Mouse (Mus musculus) embryonic facial prominence, embryonic 14.5 days (tissue): ENCODE measurements around the gene Ccdc107. TPM values are rescaled to one million over a fixed set of nuclear protein-coding genes. Genes with fewer than 3 reads are reported as not detected.

Experiments used
- ATAC-seq: fragments of 200-750 bp; cut with Nextera tagmentation; 2 replicates; pipeline ENCODE4 v1.8.0; 2017; ENCODE audit warnings: low read depth, moderate number of reproducible peaks, moderate TSS enrichment
- DNase-seq: peaks from one replicate; pipeline ENCODE4 v3.0.0-alpha.2; 2015; ENCODE audit warnings: low spot score
- H3K27ac ChIP-seq: fragments of 300-500 bp; sonication (generic); replicated peaks from 2 replicates; pipeline ENCODE4 v1.5.1; 2014; ENCODE audit warnings: low read depth, mild to moderate bottlenecking, low read length, moderate library complexity
- H3K27me3 ChIP-seq: fragments of 300-500 bp; sonication (generic); replicated peaks from 2 replicates; pipeline ENCODE4 v1.6.1; 2014; ENCODE audit warnings: low read length; ENCODE audit not compliant: control insufficient read depth, insufficient read depth
- H3K36me3 ChIP-seq: fragments of 300-500 bp; sonication (generic); 2 replicates; pipeline ENCODE4 v1.6.1; 2014; ENCODE audit warnings: low read length, mixed read lengths; ENCODE audit not compliant: control insufficient read depth, insufficient read depth
- H3K4me1 ChIP-seq: fragments of 300-500 bp; sonication (generic); 2 replicates; pipeline ENCODE4 v1.6.1; 2014; ENCODE audit warnings: antibody characterized with exemption, low read length; ENCODE audit not compliant: control insufficient read depth, insufficient read depth
- H3K4me2 ChIP-seq: fragments of 300-500 bp; sonication (generic); 2 replicates; pipeline ENCODE4 v1.6.1; 2014; ENCODE audit warnings: low read depth, mild to moderate bottlenecking, low read length, moderate library complexity, mixed read lengths
- H3K4me3 ChIP-seq: fragments of 300-500 bp; sonication (generic); 2 replicates; pipeline ENCODE4 v1.5.1; 2014; ENCODE audit warnings: low read depth, mild to moderate bottlenecking, low read length
- H3K9ac ChIP-seq: fragments of 300-500 bp; sonication (generic); 2 replicates; pipeline ENCODE4 v1.6.1; 2014; ENCODE audit warnings: low read depth, mild to moderate bottlenecking, low read length, moderate library complexity, mixed read lengths
- H3K9me3 ChIP-seq: fragments of 300-500 bp; sonication (generic); 2 replicates; pipeline ENCODE4 v1.6.1; 2016; ENCODE audit warnings: low read length; ENCODE audit not compliant: control insufficient read depth
- WGBS: fragments of 180-500 bp; shearing (Covaris S2); extraction: QIAGEN DNeasy Blood & Tissue Kit; methylation state at CpG from one replicate; pipeline ENCODE4 v1.1.7; 2014; 5-methylcytosine and 5-hydroxymethylcytosine counted together
- polyA plus RNA-seq: library from polyadenylated mRNA; unstranded; fragments of >200 nt; fragmentation: Nextera tagmentation; extraction: Ambion mirVana; gene quantifications from 2 replicates; pipeline ENCODE4 v1.2.1, GENCODE M21; 2014

Ccdc107 gene
- polyA plus RNA-seq, 1 experiment from 2014 or later = 68.2 TPM

DNA sequence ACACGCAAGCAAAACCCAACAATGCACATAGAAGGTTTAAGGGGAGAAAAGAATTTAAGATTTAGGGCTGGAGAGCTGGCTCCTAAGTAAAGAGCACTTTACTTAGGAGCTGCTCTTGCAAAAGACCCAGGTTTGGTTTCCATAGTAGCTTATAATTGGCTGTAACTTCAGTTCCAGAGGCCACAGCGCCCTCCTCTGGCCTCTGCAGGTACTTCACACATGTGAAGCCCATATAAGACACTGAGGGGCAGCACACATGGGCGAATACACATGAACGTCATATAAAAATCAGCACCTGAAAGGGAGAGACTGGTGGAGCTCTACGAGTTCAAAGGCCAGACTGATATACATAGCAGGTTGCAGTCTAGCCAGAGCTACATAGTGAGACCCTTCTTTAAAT lies 35.2 kb downstream of the Ccdc107 start:
- no peak for ATAC-seq
- 67% methylated on average over 5 of the region's 5 CpGs for WGBS
- H3K9me3 ChIP-seq = no peaks in the 10 kb centered on the region

DNA sequence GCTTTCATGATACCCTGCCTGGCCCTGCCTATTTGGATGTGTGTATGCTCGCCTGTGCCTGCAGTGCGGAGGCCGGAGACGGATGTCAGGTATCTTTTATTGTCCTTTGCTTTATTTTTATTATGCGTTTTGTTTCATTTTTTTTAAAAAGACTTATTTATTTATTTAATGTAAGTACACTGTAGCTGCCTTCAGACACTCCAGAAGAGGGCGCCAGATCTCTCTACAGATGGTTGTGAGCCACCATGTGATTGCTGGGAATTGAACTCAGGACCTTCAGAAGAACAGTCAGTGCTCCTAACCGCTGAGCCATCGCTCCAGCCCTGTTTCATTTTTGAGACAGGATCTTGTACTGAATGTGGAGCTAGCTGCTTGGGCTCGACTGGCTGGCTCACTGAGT lies 35.8 kb downstream of the Ccdc107 start:
- Histone ChIP-seq H3K4me1 (peaks cover 6% of the 10 kb centered on the region), H3K9ac (no peak overlapping the region), H3K4me3 (no peak overlapping the region), H3K36me3 (peaks cover 29% of the 10 kb centered on the region), H3K27me3 (peaks cover 7% of the 10 kb centered on the region), H3K9me3 (no peaks in the 10 kb centered on the region), H3K27ac (no peak overlapping the region), H3K4me2 (no peak overlapping the region)
- no peak for ATAC-seq
- 81% methylated on average over 9 of the region's 9 CpGs for WGBS
- DNase-seq = no peak

More for the DNA sequence above, 35.2 kb downstream of the Ccdc107 start:
- H3K9ac ChIP-seq = no peak overlapping the region
- no peak overlapping the region for H3K4me3 ChIP-seq
- peaks cover 23% of the 10 kb centered on the region for H3K36me3 ChIP-seq
- DNase-seq = no peak
- H3K27ac ChIP-seq = no peak overlapping the region
- H3K27me3 ChIP-seq = peaks cover 9% of the 10 kb centered on the region
- H3K4me2 ChIP-seq = no peak overlapping the region
- H3K4me1 ChIP-seq = peaks cover 11% of the 10 kb centered on the region

DNA sequence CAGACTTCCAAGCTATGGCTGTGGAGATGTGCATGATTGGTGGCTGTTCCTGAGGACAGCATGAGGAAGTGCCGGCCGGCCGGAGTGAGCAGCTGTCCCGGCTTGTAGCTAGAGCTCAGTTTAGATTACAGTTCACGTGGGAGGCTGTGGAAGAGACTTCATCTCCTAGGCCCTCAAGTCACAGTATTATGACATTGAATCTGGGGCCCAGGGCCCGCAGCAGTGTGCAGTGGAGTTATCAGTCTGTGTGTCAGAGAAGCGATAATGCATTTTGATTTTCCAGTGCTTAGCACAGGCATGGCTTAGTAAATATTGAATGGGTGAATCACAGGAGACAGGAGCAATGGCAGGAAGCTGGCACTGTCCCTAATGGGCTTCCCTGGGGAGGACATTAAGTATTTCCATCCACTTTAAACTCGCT lies 37.4 kb downstream of the Ccdc107 start:
- peak; percentile 48 for DNase-seq
- H3K27ac ChIP-seq = no peak overlapping the region
- H3K4me1 ChIP-seq = no peaks in the 10 kb centered on the region
- H3K4me2 ChIP-seq = no peak overlapping the region
- no peak overlapping the region for H3K9ac ChIP-seq
- peaks cover 45% of the 10 kb centered on the region for H3K36me3 ChIP-seq
- ATAC-seq = peak; percentile 38; the same call in 1 of the 2 replicates
- WGBS = 54% methylated on average over 8 of the region's 8 CpGs
- no peaks in the 10 kb centered on the region for H3K27me3 ChIP-seq
- no peaks in the 10 kb centered on the region for H3K9me3 ChIP-seq
- H3K4me3 ChIP-seq = no peak overlapping the region

DNA sequence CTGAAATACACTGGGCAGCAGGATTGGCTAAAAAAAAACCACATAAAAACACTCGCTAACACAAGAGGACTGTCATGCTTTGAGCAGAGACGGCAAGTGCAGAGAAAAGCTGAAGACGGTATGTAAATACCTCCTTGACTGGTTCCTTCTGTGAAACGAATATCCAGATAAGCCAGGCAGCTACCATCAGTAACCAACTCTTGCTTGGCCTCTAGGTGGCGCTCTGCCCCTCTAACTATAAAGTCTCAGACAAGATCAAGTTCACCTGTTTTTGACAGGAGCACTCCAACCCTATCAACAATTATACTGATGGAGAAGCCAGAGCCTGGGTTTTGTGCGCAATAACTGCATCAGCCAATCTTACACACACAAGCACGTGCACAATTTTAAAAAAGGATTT lies 37.9 kb downstream of the Ccdc107 start:
- peak; percentile 82 for DNase-seq
- no peak overlapping the region for H3K4me2 ChIP-seq
- no peaks in the 10 kb centered on the region for H3K27me3 ChIP-seq
- no peaks in the 10 kb centered on the region for H3K9me3 ChIP-seq
- H3K9ac ChIP-seq = no peak overlapping the region
- peaks cover 50% of the 10 kb centered on the region for H3K36me3 ChIP-seq
- H3K4me1 ChIP-seq = no peaks in the 10 kb centered on the region
- ATAC-seq = no peak
- no peak overlapping the region for H3K27ac ChIP-seq
- 22% methylated on average over 7 of the region's 7 CpGs for WGBS
- H3K4me3 ChIP-seq = no peak overlapping the region

DNA sequence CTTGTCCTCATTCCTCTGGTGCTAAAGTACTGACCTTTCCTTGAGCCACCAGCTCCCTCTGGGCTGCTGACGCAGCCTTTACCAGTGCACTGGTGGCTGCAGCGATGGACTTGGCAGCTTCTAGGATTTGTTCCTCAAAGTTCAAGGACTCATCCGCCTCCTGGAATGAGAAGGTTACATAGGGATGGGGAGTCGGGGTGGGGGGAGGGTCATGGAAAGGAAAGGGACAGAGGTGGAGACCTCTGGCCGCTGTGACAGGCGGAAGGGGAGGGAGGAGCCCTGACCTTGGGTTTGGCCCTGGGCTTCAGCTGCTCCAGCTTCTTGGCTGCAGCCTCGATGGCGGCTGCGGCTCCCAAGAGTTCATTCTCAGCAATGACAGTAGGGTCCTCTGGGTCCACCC lies 40.6 kb downstream of the Ccdc107 start:
- no peak overlapping the region for H3K27ac ChIP-seq
- H3K9me3 ChIP-seq = no peaks in the 10 kb centered on the region
- H3K27me3 ChIP-seq = no peaks in the 10 kb centered on the region
- no peak for DNase-seq
- no peak overlapping the region for H3K9ac ChIP-seq
- no peaks in the 10 kb centered on the region for H3K4me1 ChIP-seq
- H3K4me2 ChIP-seq = no peak overlapping the region
- peaks cover 77% of the 10 kb centered on the region for H3K36me3 ChIP-seq
- ATAC-seq = no peak
- H3K4me3 ChIP-seq = no peak overlapping the region
- 83% methylated on average over 9 of the region's 9 CpGs for whole genome bisulfite sequencing

DNA sequence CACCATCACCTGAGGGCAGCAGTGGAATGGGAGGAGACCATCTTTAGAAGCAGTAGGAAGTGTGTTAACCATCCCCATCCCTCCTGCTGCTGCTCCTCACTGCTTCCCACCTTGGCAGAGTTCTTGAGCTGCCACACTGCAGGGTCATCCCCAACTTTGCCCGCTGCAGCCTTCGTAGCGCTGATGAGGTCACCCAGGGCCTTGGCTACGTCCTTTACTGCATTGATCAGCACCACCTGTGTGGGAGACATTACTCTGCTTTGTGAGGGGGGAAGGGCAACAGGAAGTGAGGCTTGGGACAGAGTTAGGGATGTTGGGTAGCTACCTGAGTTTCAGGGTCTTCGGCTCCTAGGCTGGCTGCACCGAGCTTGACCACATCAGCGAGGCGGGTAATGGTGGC lies 42.9 kb downstream of the Ccdc107 start:
- Histone ChIP-seq H3K4me1 (no peaks in the 10 kb centered on the region), H3K27ac (no peak overlapping the region), H3K9ac (no peak overlapping the region), H3K4me2 (no peak overlapping the region), H3K4me3 (no peak overlapping the region), H3K27me3 (no peaks in the 10 kb centered on the region), H3K9me3 (no peaks in the 10 kb centered on the region), H3K36me3 (peaks cover 100% of the 10 kb centered on the region)
- WGBS = 89% methylated on average over 8 of the region's 8 CpGs
- ATAC-seq (no peak), DNase-seq (no peak)

DNA sequence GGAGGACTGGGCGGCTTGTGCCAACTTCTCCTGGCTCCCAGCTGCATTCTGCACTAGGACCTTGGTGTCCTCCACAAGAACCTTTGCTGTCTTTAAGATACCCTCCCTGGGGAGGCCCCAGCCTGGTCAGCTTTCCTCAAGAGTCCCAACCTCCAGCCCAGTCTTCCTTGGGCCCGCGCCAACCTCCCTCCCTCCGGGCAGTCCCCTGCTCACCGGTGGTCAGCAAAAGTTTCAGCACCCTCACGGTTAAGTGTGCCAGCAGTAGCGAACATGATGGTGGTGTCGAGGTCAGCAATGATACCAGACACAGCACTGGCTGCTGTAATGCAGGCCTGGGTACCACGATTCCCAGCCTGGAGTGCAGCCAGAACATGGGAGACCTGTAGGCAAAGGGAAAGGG lies 43.3 kb downstream of the Ccdc107 start:
- peaks cover 100% of the 10 kb centered on the region for H3K36me3 ChIP-seq
- no peaks in the 10 kb centered on the region for H3K9me3 ChIP-seq
- 92% methylated on average over 9 of the region's 9 CpGs for WGBS
- no peak overlapping the region for H3K27ac ChIP-seq
- no peaks in the 10 kb centered on the region for H3K27me3 ChIP-seq
- ATAC-seq (no peak), DNase-seq (no peak)
- H3K4me2 ChIP-seq = no peak overlapping the region
- H3K4me3 ChIP-seq = no peak overlapping the region
- H3K9ac ChIP-seq = no peak overlapping the region
- H3K4me1 ChIP-seq = no peaks in the 10 kb centered on the region

DNA sequence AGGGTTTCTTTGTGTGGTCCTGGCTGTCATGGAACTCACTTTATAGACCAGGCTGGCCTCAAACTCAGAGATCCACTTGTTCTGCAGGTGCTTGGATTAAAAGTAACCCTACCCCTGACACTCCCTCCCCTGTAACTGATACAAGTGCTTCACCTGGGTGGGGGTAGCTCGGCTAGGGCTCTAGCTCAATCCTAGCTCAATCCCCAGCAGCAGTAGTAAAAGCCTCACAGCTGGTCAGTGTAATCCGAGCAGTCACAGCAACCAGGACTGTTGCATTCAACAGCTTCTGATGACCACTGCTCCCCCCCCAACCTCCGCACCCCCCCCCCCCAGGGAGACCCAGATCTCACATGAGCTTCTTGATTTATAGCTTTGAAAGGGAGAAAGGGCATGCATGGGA lies 49.3 kb downstream of the Ccdc107 start:
- no peak overlapping the region for H3K27ac ChIP-seq
- 44% methylated on average over 2 of the region's 3 CpGs for WGBS
- no peak overlapping the region for H3K4me2 ChIP-seq
- no peaks in the 10 kb centered on the region for H3K9me3 ChIP-seq
- peak; percentile 29 for DNase-seq
- peak; percentile 39; the same call in 1 of the 2 replicates for ATAC-seq
- no peak overlapping the region for H3K4me3 ChIP-seq
- no peaks in the 10 kb centered on the region for H3K4me1 ChIP-seq
- H3K9ac ChIP-seq = no peak overlapping the region
- no peaks in the 10 kb centered on the region for H3K27me3 ChIP-seq
- peaks cover 100% of the 10 kb centered on the region for H3K36me3 ChIP-seq
